Mouse (Mus musculus) kidney, adult 2 months (tissue): Measurements from ENCODE around the gene Shank2. TPM values are rescaled to one million over a fixed set of nuclear protein-coding genes. Genes with fewer than 3 reads are reported as not detected.
A peak's percentile ranks its signal among the peaks of the same experiment; 100 is the strongest.

Experiments used
- DNase-seq: peaks from one replicate; pipeline ENCODE4 v3.0.0; 2021
- H3K27ac ChIP-seq: fragments of 200-500 bp; 2 replicates; pipeline ENCODE4 v1.5.1; 2012; ENCODE audit warnings: low read depth, low read length, control low read depth, inconsistent platforms; ENCODE audit not compliant: insufficient read depth
- H3K27me3 ChIP-seq: fragments of 200-500 bp; replicated peaks from 2 replicates; pipeline ENCODE4 v1.6.1; 2012; ENCODE audit warnings: mild to moderate bottlenecking, moderate library complexity, low read length, inconsistent platforms; ENCODE audit not compliant: control insufficient read depth, insufficient read depth
- H3K36me3 ChIP-seq: fragments of 200-500 bp; 2 replicates; pipeline ENCODE4 v1.6.1; 2012; ENCODE audit warnings: mild to moderate bottlenecking, moderate library complexity, low read length, inconsistent platforms; ENCODE audit not compliant: control insufficient read depth, insufficient read depth
- H3K4me1 ChIP-seq: fragments of 200-500 bp; 2 replicates; pipeline ENCODE4 v1.6.1; 2011; ENCODE audit warnings: low read length; ENCODE audit not compliant: control insufficient read depth, insufficient read depth
- H3K4me3 ChIP-seq: fragments of 200-500 bp; 2 replicates; pipeline ENCODE4 v1.5.1; 2011; ENCODE audit warnings: mild to moderate bottlenecking, low read depth, low read length, control low read depth; ENCODE audit not compliant: insufficient read depth
- CTCF ChIP-seq: fragments of 200-500 bp; conservative IDR thresholded peaks from 2 replicates; pipeline ENCODE4 v1.5.1; 2011; ENCODE audit warnings: low read depth, mild to moderate bottlenecking, control low read depth, low read length, moderate library complexity, mixed read lengths; ENCODE audit not compliant: insufficient read depth, insufficient read length
- POLR2A ChIP-seq: fragments of 200-500 bp; IDR thresholded peaks from one replicate; pipeline ENCODE4 v1.6.1; 2011; ENCODE audit warnings: low read depth, low read length, control low read depth
- WGBS: fragments of 180-500 bp; shearing (Covaris S2); methylation state at CpG from one replicate; pipeline ENCODE4 v1.1.7; 2018; 5-methylcytosine and 5-hydroxymethylcytosine counted together
- polyA plus RNA-seq: library from polyadenylated mRNA; depleted of rRNA; stranded (reverse); fragments of >200 nt; gene quantifications from 2 replicates; pipeline ENCODE4 v1.2.3, GENCODE M21; 2012

Shank2 gene
- polyA plus RNA-seq, 1 experiment: 16.1 TPM

- no peaks in the 10 kb centered on the region for H3K4me1 ChIP-seq
- 57% methylated on average over 3 of the region's 3 CpGs for WGBS
- H3K36me3 ChIP-seq: no peaks in the 10 kb centered on the region
- H3K27me3 ChIP-seq: no peaks in the 10 kb centered on the region
- H3K4me3 ChIP-seq: no peak overlapping the region
- TF ChIP-seq CTCF (no peak), POLR2A (no peak)
- no peak overlapping the region for H3K27ac ChIP-seq
- DNase-seq: no peak
Measured at GRCm38 (mm10) chr7:144204290-144204689, 202.6 kb downstream of the Shank2 start.

- no peak overlapping the region for H3K27ac ChIP-seq
- no peak for DNase-seq
- H3K4me1 ChIP-seq: no peaks in the 10 kb centered on the region
- H3K27me3 ChIP-seq: no peaks in the 10 kb centered on the region
- H3K4me3 ChIP-seq: no peak overlapping the region
- no peaks in the 10 kb centered on the region for H3K36me3 ChIP-seq
- 69% methylated on average over 1 of the region's 1 CpGs for WGBS
- no peak for TF ChIP-seq CTCF
- no peak for TF ChIP-seq POLR2A
Measured at GRCm38 (mm10) chr7:144205161-144205560, 203.4 kb downstream of the Shank2 start.

- WGBS: 50% methylated on average over 3 of the region's 3 CpGs
- Histone ChIP-seq H3K4me1 (no peaks in the 10 kb centered on the region), H3K27me3 (no peaks in the 10 kb centered on the region), H3K36me3 (no peaks in the 10 kb centered on the region), H3K4me3 (no peak overlapping the region), H3K27ac (no peak overlapping the region)
- no peak for TF ChIP-seq POLR2A
- no peak for TF ChIP-seq CTCF
- DNase-seq: peak; percentile 30
Measured at GRCm38 (mm10) chr7:144205837-144206236, 204.1 kb downstream of the Shank2 start.

GRCm38 (mm10) chr7:144206254-144206653, 204.5 kb downstream of the Shank2 start:
- no peaks in the 10 kb centered on the region for H3K4me1 ChIP-seq
- WGBS: 68% methylated on average over 5 of the region's 5 CpGs
- DNase-seq: no peak
- H3K36me3 ChIP-seq: no peaks in the 10 kb centered on the region
- H3K4me3 ChIP-seq: no peak overlapping the region
- no peaks in the 10 kb centered on the region for H3K27me3 ChIP-seq
- no peak for TF ChIP-seq CTCF
- H3K27ac ChIP-seq: no peak overlapping the region

GRCm38 (mm10) chr7:144207100-144207499, 205.4 kb downstream of the Shank2 start:
- H3K4me3 ChIP-seq: no peak overlapping the region
- DNase-seq: no peak
- no peak for TF ChIP-seq POLR2A
- TF ChIP-seq CTCF: no peak
- H3K36me3 ChIP-seq: no peaks in the 10 kb centered on the region
- no peaks in the 10 kb centered on the region for H3K4me1 ChIP-seq
- WGBS: 84% methylated on average over 6 of the region's 6 CpGs
- no peak overlapping the region for H3K27ac ChIP-seq
- no peaks in the 10 kb centered on the region for H3K27me3 ChIP-seq

GRCm38 (mm10) chr7:144207849-144208248, 206.1 kb downstream of the Shank2 start:
- DNase-seq: peak; percentile 59
- Histone ChIP-seq H3K27ac (no peak overlapping the region), H3K4me1 (no peaks in the 10 kb centered on the region), H3K27me3 (no peaks in the 10 kb centered on the region), H3K36me3 (no peaks in the 10 kb centered on the region), H3K4me3 (no peak overlapping the region)
- 15% methylated on average over 7 of the region's 7 CpGs for WGBS
- TF ChIP-seq POLR2A: no peak
- peak; percentile 63 for TF ChIP-seq CTCF

GRCm38 (mm10) chr7:144208628-144209027, 206.9 kb downstream of the Shank2 start:
- WGBS: 88% methylated on average over 1 of the region's 1 CpGs
- H3K4me3 ChIP-seq: no peak overlapping the region
- no peak for TF ChIP-seq CTCF
- no peak for TF ChIP-seq POLR2A

GRCm38 (mm10) chr7:144210526-144210925, 208.8 kb downstream of the Shank2 start:
- H3K27me3 ChIP-seq: no peaks in the 10 kb centered on the region
- no peak overlapping the region for H3K27ac ChIP-seq
- no peak overlapping the region for H3K4me3 ChIP-seq
- no peak for TF ChIP-seq CTCF
- TF ChIP-seq POLR2A: no peak
- DNase-seq: no peak
- H3K36me3 ChIP-seq: no peaks in the 10 kb centered on the region
- H3K4me1 ChIP-seq: no peaks in the 10 kb centered on the region
- 90% methylated on average over 9 of the region's 9 CpGs for WGBS

More at GRCm38 (mm10) chr7:144208628-144209027, 206.9 kb downstream of the Shank2 start:
- no peak for DNase-seq
- Histone ChIP-seq H3K4me1 (no peaks in the 10 kb centered on the region), H3K27me3 (no peaks in the 10 kb centered on the region), H3K36me3 (no peaks in the 10 kb centered on the region), H3K27ac (no peak overlapping the region)
